27 mouse cellular contexts compared by ENCODE assay signal in genomic region chr7:66413093-66413492, GRCm38 (mm10). TPM values are rescaled to one million over a fixed set of nuclear protein-coding genes. Genes with fewer than 3 reads are reported as not detected.
A peak's percentile ranks its signal among the peaks of the same experiment; 100 is the strongest.
DNase-seq lines count a peak whose midpoint lies in the region; ATAC-seq lines count a peak whose summit lies in the region.
"Had no signal": no experiment of that assay in that cellular context is flagged by ENCODE, and none has a peak within 500 bp of the region (broad histone marks: within the 10 kb centered on the region; RNA-seq: fewer than 3 reads in every experiment).

No protein-coding gene starts in this region.

- 88% methylated on average over 7 of the region's 7 CpGs for WGBS in hindbrain, embryonic 12.5 days
- 82% methylated on average over 7 of the region's 7 CpGs for WGBS in hindbrain, embryonic 11.5 days
- 34% methylated on average over 7 of the region's 7 CpGs for WGBS in neural tube, embryonic 13.5 days
- WGBS in hindbrain, embryonic 15.5 days, result 52% methylated on average over 7 of the region's 7 CpGs

- no peak overlapping the region for H3K4me3 ChIP-seq in hindbrain, embryonic 12.5 days
- H3K4me3 ChIP-seq in hindbrain, embryonic 11.5 days (ENCODE audit: low read depth, low read length), result no peak overlapping the region
- H3K4me3 ChIP-seq in neural tube, embryonic 13.5 days, result no peak overlapping the region
- no peak overlapping the region for H3K4me3 ChIP-seq in hindbrain, embryonic 15.5 days
- H3K4me3 ChIP-seq: heart, embryonic 15.5 days; layer of hippocampus, adult 2 months; limb, embryonic 10.5 days had no signal

- H3K9me3 ChIP-seq in hindbrain, embryonic 12.5 days (replicated peaks), result no peaks in the 10 kb centered on the region
- no peaks in the 10 kb centered on the region for H3K9me3 ChIP-seq in hindbrain, embryonic 11.5 days (ENCODE audit: control insufficient read depth, low read length)
- no peaks in the 10 kb centered on the region for H3K9me3 ChIP-seq in neural tube, embryonic 13.5 days
- H3K9me3 ChIP-seq in hindbrain, embryonic 15.5 days, result no peaks in the 10 kb centered on the region
- H3K9me3 ChIP-seq: heart, embryonic 15.5 days; limb, embryonic 10.5 days had no signal

- H3K27ac ChIP-seq in hindbrain, embryonic 12.5 days, result no peak overlapping the region
- H3K27ac ChIP-seq in hindbrain, embryonic 11.5 days (ENCODE audit: low read depth, low read length), result no peak overlapping the region
- peak overlapping the region; percentile 39 for H3K27ac ChIP-seq in neural tube, embryonic 13.5 days (replicated peaks)
- no peak overlapping the region for H3K27ac ChIP-seq in hindbrain, embryonic 15.5 days (replicated peaks)
- H3K27ac ChIP-seq: heart, embryonic 15.5 days; kidney, postnatal 0 days; layer of hippocampus, adult 2 months; limb, embryonic 10.5 days had no signal

- H3K9ac ChIP-seq in hindbrain, embryonic 12.5 days, result no peak overlapping the region
- no peak overlapping the region for H3K9ac ChIP-seq in hindbrain, embryonic 11.5 days (ENCODE audit: low read depth, low read length)
- H3K9ac ChIP-seq in neural tube, embryonic 13.5 days, result no peak overlapping the region
- no peak overlapping the region for H3K9ac ChIP-seq in hindbrain, embryonic 15.5 days
- H3K9ac ChIP-seq: heart, embryonic 15.5 days had no signal

- no peaks in the 10 kb centered on the region for H3K36me3 ChIP-seq in hindbrain, embryonic 12.5 days
- no peaks in the 10 kb centered on the region for H3K36me3 ChIP-seq in hindbrain, embryonic 11.5 days (ENCODE audit: control insufficient read depth, insufficient read depth, low read length)
- no peaks in the 10 kb centered on the region for H3K36me3 ChIP-seq in neural tube, embryonic 13.5 days
- no peaks in the 10 kb centered on the region for H3K36me3 ChIP-seq in hindbrain, embryonic 15.5 days
- H3K36me3 ChIP-seq: heart, embryonic 15.5 days; limb, embryonic 10.5 days had no signal

- no peaks in the 10 kb centered on the region for H3K27me3 ChIP-seq in hindbrain, embryonic 12.5 days
- no peaks in the 10 kb centered on the region for H3K27me3 ChIP-seq in hindbrain, embryonic 11.5 days (ENCODE audit: control insufficient read depth, insufficient read depth, low read length)
- no peaks in the 10 kb centered on the region for H3K27me3 ChIP-seq in neural tube, embryonic 13.5 days
- no peaks in the 10 kb centered on the region for H3K27me3 ChIP-seq in hindbrain, embryonic 15.5 days

- no peak for DNase-seq in hindbrain, embryonic 11.5 days (ENCODE audit: low spot score)
- no peak for DNase-seq in neural tube, embryonic 10.5 days (ENCODE audit: extremely low spot score, low spot score)
- no peak for DNase-seq in thymus, postnatal 10 days (ENCODE audit: low spot score in 2 of 2)
- DNase-seq in ovary, postnatal 10 days (ENCODE audit: low spot score), result no peak
- DNase-seq: adrenal gland, adult 2 months; cerebellum, postnatal 25 days; embryo, embryonic 11 days; gastrocnemius, postnatal 25 days; heart, postnatal 4 days; kidney, adult 11 months; layer of hippocampus, postnatal 36 days; lung, adult 18-20 months; lung, postnatal 14 days; right cerebral cortex, postnatal 4 days; thymus, adult 2 months had no signal

- H3K4me1 ChIP-seq in hindbrain, embryonic 12.5 days, result peaks cover 4% of the 10 kb centered on the region; the same call in 1 of the 2 replicates
- no peaks in the 10 kb centered on the region for H3K4me1 ChIP-seq in hindbrain, embryonic 11.5 days (replicated peaks; ENCODE audit: control insufficient read depth, insufficient read depth, low read length)
- peaks cover 13% of the 10 kb centered on the region for H3K4me1 ChIP-seq in neural tube, embryonic 13.5 days (replicated peaks)
- H3K4me1 ChIP-seq in hindbrain, embryonic 15.5 days (replicated peaks), result 0 out of 2 replicates have a peak, but pooled peaks cover 3% of the 10 kb centered on the region

- no peak overlapping the region for H3K4me2 ChIP-seq in hindbrain, embryonic 12.5 days (replicated peaks)
- no peak overlapping the region for H3K4me2 ChIP-seq in hindbrain, embryonic 11.5 days (replicated peaks; ENCODE audit: low read depth, low read length)
- no peak overlapping the region for H3K4me2 ChIP-seq in neural tube, embryonic 13.5 days
- H3K4me2 ChIP-seq in hindbrain, embryonic 15.5 days, result no peak overlapping the region
- H3K4me2 ChIP-seq: heart, embryonic 15.5 days had no signal

- ATAC-seq in hindbrain, embryonic 12.5 days (ENCODE audit: low FRiP score), result peak; percentile 35; the same call in 1 of the 2 replicates
- ATAC-seq in hindbrain, embryonic 11.5 days (ENCODE audit: low FRiP score), result no peak
- ATAC-seq in neural tube, embryonic 13.5 days (ENCODE audit: low read depth), result peak; percentile 71
- peak; percentile 55; the same call in 1 of the 2 replicates for ATAC-seq in hindbrain, embryonic 15.5 days (ENCODE audit: low FRiP score, low read depth)

RNA-seq across cellular contexts. Expression of gene Aldh1a3, which starts 14.2 kb away (rescaled TPM):
- polyA plus RNA-seq in hindbrain, embryonic 12.5 days (2016; fragmentation: Nextera tagmentation; extraction: Ambion mirVana), result 7.5 and 22.2 TPM in 2 replicates
- polyA plus RNA-seq in hindbrain, embryonic 11.5 days (2014; fragmentation: Nextera tagmentation; extraction: Ambion mirVana), result 1.3 and 4.2 TPM in 2 replicates
- 1.5 and 2.9 TPM in 2 replicates for polyA plus RNA-seq in neural tube, embryonic 13.5 days (2015; fragmentation: Nextera tagmentation; extraction: Ambion mirVana)
- polyA plus RNA-seq in hindbrain, embryonic 15.5 days (2015; fragmentation: Nextera tagmentation; extraction: Ambion mirVana), result 2.1 and 2.9 TPM in 2 replicates

RNA-seq across cellular contexts. Expression of gene Lrrk1, which starts 24.9 kb away (rescaled TPM):
- 7.2 and 7.6 TPM in 2 replicates for polyA plus RNA-seq in hindbrain, embryonic 12.5 days (2016; fragmentation: Nextera tagmentation; extraction: Ambion mirVana)
- polyA plus RNA-seq in hindbrain, embryonic 11.5 days (2014; fragmentation: Nextera tagmentation; extraction: Ambion mirVana), result 2.9 and 3.2 TPM in 2 replicates
- polyA plus RNA-seq in neural tube, embryonic 13.5 days (2015; fragmentation: Nextera tagmentation; extraction: Ambion mirVana), result 6.5 and 8.0 TPM in 2 replicates
- polyA plus RNA-seq in hindbrain, embryonic 15.5 days (2015; fragmentation: Nextera tagmentation; extraction: Ambion mirVana), result 3.4 and 4.6 TPM in 2 replicates

RNA-seq across cellular contexts. Expression of gene Gm10974, which starts 47.4 kb away (rescaled TPM):
- polyA plus RNA-seq in hindbrain, embryonic 12.5 days (2016; fragmentation: Nextera tagmentation; extraction: Ambion mirVana), result not detected in 2 replicates
- polyA plus RNA-seq in hindbrain, embryonic 11.5 days (2014; fragmentation: Nextera tagmentation; extraction: Ambion mirVana), result not detected in 2 replicates
- polyA plus RNA-seq in neural tube, embryonic 13.5 days (2015; fragmentation: Nextera tagmentation; extraction: Ambion mirVana), result not detected in 2 replicates
- not detected in 2 replicates for polyA plus RNA-seq in hindbrain, embryonic 15.5 days (2015; fragmentation: Nextera tagmentation; extraction: Ambion mirVana)
- polyA plus RNA-seq: adrenal gland, adult 2 months; C2C12; embryonic facial prominence, embryonic 14.5 days; heart, embryonic 15.5 days; kidney, postnatal 0 days; limb, embryonic 10.5 days; liver, adult 2 months; stomach, embryonic 16.5 days; thymus, adult 2 months; urinary bladder, adult 2 months had no signal
